Mouse (Mus musculus) cerebellum, adult 11 months (tissue): Measurements from ENCODE around the gene Gimap1.
A peak's percentile ranks its signal among the peaks of the same experiment; 100 is the strongest.

Source experiments
- DNase-seq: peaks from one replicate; pipeline ENCODE4 v3.0.0; 2022

Gimap1 gene

DNA sequence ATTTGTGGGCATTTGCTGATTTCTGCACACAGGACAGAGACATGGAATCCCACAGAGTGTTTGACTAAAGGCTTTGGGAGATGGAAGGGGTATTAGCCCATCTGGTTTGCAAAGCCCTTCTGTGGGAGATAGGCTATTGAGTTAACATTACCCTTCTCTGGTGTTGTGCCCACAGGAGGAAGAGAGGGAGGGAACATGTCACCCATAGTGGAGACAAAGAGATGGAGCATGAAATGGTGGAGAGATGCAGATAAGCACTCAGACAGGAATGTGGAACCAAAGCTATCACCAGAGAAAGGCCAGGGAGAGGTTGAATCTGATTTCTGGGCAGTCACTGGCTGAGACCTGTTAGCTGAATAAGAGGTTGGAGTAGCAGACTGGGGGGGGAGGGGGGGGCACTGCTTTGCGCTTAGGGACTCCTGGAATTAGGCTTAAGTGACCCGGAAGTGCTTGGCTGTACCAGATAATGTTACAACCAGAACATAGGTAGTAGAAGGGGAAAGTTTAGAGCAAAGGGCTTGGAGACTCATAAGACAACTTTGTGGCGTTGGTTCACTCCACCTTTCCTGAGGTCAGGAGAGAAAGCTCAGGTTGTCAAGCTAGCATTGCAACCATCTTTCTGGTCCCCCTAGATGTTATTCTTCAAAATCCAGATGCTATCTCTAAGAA is 1.8 kb downstream of the Gimap1 start:
- DNase-seq: no peak

DNA sequence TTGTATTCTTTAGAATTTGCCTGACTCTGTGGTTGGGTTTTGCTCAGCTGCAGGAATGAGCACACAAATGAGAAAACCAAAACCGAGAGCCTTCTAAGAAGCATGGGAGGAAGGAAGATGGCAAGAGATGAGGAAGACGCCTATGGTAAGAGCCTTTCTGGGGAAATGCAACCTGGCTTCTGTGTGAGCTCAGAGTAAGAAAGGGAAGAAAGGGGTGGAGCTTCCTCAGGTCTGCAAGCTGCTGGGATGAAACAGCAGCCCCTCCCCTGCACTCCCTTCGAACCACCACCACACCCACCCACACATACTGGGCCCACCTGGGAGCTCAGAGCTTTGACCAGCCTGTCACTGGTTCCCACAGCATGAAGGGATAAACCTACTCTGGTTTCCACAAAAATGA is 2.4 kb downstream of the Gimap1 start:
- no peak for DNase-seq

DNA sequence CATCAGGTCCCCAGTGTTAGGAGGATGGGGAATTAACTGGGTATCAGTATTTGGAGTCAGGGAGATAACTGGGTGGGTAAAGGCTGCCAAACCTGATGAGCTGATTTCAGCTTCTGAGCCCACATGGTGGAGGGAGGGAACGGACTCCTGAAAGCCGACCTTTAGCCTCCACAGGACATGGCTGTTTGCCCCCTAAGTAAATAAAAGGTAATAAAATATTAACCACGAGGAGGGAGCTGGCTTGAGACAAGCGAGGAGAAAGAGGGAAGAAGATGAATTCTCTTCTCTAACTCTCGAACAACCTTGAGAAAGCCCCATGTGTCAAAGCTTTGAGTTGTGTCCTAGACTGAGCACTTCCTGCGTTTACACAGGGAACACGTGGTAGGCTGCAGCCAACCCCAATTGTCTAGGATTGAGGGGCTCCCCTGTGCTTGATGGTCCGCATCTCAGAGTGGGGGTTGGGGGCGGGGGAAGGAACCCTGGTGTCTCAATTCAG is 2.9 kb downstream of the Gimap1 start:
- no peak for DNase-seq

DNA sequence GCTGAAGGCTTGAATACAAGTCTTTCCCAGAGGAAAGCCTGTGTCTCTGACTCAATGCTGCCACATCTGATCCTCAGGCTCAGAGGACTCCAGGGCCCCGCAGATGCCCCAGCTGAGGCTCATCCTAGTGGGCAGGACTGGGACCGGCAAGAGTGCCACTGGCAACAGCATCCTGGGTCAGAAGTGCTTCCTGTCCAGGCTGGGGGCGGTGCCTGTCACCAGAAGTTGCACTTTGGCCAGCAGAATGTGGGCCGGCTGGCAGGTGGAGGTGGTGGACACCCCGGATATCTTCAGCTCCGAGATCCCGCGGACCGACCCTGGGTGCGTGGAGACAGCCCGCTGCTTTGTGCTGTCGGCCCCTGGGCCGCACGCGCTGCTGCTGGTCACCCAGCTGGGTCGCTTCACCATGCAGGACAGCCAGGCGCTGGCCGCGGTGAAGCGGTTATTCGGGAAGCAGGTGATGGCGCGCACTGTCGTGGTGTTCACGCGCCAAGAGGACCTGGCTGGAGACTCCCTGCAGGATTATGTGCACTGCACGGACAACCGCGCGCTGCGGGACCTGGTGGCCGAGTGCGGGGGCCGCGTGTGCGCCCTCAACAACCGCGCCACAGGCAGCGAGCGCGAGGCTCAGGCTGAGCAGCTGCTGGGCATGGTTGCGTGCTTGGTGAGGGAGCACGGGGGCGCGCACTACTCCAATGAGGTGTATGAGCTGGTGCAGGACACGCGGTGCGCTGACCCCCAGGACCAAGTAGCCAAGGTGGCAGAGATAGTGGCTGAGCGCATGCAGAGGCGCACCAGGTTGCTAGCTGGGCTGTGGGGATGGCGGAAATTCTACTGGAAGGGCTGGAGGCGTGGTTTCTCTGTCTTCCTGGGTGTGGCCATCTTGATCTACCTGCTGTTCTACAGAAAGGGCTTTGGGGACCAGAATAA is 3.8 kb downstream of the Gimap1 start:
- DNase-seq: no peak

DNA sequence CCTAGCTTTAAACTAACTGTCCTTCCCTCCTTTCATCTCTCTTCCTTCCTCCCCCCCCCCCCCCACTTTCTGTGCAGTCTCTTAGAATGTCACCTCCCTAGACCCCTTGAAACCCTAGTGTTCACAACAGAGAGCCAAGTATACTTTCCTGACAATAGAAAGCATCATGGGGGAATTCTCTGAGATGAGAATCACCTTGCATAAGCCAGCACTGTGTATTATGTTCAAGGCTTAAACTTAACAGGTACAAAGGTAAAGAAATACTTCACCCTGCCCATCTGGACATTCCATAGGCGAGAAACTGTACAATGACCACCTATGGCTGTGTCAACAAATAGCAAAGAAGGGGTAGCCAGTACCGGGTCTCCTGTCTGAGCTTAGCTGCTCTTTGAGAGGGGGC is 6.6 kb downstream of the Gimap1 start:
- no peak for DNase-seq

DNA sequence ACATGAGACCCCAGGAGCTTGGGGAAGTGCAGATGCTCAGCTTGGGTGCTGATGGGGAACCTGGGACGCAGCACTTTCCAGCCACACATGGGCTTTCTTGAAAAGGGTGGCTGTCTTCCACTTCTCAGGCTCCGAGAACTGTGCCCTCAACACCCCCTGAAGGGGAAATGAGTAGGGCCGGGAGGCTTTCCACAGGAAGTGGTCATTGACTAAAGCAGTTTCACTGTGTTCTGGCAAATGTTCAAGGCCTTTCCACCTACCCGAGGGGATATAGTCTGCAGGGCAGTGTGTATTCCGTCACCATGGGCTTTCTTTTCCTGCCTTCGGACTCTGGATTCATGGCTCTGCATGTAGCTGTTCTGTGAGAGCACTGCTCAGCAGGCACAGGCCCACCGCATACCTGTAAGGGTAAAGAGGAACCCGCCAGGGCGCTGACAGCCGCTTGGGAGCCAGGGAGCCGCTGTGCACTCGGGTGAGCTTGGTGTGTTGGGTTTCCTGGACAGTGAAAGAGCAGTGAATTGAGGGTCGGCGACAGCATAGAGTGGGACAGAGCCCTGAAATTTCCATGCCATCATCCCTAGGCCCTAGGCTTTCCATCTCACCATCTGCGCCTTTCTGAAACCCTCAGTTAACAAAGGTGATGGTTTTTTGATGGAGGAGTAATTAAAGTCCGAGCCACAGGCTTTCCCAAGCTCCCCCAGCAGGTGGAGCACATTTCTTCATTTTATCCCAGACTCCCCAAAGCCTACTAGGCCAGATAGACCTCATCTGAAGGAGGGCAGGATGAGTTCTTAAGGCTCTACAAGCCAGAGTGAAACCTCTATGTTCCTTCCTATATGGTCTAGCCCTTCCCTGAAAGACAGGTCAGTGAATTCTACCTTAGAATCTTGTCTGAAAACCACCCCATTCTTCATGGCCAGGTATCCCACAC is 7.4 kb downstream of the Gimap1 start, which contains the start of gene Gimap5:
TSS of gene Gimap5 (plus strand) at position 239 of the 931 bp plus-strand sequence.
- DNase-seq: no peak

DNA sequence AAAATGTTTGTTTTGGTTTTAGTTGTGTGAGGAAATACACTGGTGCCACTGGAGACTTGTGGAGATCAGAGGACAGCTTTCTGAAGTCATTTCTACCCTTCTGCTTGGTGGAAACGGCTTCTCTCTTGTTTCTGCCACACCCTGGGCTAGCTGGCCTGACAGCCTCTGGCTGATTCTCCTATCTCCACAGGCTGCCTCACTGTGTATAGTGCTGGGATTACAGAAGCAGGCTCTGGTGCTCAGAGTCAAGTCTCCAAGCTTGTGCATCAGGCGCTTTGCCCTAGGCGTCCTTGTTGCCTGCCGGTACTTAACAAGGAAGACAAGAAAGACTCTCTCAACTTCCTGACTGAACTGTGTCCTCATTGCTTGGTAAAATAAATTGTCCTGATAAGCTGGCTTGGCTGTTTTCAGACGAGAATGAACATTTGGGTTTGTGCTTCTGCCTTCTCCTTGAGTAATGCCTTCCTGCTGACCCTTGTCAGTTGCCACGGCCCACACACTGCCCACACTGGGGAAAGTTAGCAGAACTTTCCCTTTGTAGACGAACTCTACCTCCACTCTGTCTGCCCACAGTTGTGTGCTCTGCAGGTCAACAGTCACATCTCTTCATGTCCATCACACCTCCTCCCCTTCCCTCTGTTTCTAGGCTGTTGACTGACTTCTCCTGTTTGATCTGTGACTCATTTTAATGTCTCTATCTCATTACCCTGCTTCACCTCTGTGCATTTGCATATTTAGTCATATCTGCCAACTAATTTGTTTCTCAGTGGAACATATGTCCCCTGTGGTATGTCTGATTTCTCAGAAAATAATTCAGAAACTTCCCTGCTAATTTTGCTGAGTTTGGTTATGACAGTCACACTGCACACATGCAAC is 8.5 kb downstream of the Gimap1 start:
- DNase-seq: no peak

DNA sequence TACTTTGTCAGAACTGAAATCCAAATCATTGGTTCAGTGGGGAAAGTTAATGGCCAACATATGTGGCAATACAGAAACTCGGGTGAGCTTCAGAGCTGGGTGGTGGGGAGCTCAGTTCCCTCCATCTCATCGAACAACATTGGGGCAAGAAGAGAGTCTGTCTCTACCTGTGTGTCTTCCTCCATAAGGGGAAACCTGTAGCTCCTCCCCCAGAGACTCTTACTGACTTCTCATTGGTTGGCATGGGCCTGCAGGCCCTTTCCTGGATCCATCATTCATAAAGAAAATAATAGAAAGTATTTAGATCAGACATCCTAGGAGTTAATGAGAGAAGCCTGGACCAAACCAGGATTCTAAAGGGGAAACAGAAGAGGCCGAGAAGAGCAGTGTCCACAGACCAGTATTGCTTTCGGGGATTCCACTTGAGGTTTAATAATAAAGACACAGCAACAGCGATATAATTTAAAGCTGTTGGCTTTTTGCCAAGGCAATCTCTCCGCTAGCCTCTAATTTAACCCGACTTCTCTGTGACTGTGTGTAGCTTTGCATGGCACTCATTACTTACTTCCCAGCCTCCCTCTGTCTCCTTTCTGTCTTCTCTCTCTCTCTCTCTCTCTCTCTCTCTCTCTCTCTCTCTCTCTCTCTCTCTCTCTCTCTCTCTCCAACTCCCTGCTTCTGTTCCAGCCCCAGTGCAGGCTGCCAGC is 24.9 kb downstream of the Gimap1 start:
- DNase-seq: no peak

DNA sequence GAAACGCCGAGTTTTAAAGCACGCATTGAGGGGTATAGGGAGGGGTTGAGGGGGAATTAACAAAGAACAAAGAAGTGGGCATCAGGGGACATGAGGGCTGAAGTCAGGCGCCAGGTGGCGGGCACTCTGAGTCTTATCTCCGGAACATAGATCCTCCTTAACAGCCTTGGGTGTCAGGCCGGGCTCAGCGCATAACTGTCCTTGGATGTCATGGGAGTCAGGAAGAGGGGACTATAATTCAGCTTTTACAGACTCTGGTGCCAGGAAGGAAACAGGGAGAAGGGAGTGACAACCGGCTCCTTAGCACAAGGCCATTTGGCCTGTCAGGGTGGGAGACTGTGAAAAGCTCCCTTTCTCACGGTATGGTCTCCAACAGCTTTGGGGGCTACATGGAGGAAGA is 25.6 kb downstream of the Gimap1 start:
- DNase-seq: no peak

DNA sequence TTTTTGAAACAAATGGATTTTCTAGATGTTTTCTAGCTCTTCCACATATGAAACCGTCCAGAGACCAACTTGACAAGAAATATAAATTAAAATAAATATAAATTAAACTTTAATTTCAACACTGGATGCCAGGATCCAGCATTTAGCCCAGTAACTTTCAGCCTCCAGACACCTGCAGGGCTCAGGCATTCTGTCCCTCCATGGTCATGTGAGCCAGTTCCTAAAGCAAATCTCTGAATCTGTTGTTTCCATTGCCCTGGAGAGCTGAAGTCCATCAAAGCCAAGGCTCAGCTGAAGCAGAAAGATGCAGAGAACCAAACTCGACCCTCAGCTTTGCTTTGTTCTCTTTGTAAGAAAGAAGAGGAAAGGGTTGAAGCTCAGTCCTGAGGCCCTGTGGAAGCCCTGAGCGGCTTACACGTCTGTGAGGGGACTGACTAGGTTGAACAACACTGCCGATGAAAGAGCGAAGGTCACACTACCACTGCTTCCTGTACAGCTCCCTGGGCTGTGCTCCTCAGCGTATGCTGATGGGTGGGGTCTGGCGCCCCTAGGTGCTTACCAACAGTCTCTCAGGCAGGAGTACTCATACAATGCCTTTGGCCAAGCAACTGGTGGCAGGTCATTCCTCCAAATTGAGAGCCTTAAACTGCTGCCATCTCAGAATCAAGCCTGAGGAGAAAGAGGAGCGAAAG is 29.5 kb downstream of the Gimap1 start:
- DNase-seq: no peak

DNA sequence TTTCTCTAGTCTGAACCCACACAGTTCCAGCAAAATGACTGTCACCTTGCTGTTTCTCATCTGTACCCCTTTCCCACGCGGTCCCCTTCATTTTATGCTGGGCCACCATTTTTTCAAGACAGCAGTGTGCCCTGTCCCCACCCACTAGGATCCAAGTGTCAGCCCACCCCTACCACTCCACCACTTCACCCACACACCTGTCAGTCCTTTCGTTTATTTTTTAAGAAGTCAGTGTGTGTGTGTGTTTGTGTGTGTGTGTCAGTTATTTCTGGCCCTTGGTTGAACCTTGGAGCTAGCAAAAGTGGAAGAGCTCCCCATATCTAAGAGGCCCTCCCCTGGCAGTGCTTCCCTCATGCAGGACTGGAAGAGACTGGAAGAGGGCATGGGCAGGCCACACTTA is 30.1 kb downstream of the Gimap1 start:
- DNase-seq: no peak

DNA sequence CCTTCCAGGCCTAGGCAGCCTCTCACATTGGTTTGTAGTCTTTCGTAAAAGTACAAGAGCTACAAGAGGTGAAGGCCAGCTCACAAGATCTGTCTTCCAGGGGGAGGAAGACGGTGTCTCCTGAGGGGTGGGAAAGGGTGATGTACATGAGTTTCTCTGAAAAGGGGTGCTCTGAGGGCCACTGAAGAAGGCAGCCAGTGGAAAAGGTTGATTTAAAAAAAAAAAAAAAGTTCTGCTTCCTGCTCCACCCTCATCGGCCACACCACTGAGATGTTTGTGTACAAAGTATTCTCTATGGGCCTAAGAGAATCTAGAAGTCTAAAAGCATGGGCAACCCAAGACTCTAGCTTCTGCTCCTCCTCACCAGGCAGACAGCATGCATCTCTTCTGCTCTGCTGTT is 31.8 kb downstream of the Gimap1 start, which contains the start of gene Gimap3:
TSS of gene Gimap3 (minus strand) at position 156 of the 400 bp plus-strand sequence.
- DNase-seq: no peak

DNA sequence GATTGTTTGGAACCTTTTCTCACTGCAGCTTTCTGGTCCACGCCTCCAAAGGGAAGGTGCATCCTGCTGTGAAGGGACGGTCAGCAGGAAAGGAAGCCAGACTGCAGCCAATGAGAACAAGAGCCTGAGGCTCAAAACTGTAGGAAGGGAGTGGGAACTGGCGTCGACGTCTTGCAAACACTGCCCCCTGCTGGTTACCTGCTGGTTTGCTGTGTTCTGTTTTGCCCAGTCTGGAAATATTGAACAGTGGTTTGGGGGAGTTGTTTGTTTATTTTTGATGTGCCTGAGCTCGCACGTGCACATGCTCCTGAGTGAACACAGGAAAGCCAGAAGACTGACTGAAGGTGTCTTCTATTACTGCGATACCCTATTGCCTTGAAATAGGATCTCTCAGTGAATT is 33.2 kb downstream of the Gimap1 start:
- DNase-seq: peak; percentile 49

DNA sequence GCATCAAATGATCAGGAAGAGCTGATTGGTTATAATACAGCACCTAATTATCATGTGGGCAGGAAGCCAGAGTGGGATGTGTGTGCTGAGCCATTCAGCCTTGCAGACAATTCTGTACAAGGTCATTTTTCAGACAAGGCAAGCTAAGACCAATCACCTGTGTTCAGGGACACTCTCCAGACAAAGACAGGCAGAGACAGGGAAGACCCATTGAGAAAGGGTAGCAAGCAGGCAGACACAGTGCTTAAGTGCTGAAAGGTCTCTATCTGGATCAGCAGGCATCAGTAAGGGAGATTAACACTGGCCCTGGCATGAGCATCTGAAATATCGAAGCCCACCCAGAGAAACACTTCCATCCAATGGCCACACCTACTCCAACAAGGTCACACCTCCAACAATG is 45.6 kb downstream of the Gimap1 start:
- no peak for DNase-seq

DNA sequence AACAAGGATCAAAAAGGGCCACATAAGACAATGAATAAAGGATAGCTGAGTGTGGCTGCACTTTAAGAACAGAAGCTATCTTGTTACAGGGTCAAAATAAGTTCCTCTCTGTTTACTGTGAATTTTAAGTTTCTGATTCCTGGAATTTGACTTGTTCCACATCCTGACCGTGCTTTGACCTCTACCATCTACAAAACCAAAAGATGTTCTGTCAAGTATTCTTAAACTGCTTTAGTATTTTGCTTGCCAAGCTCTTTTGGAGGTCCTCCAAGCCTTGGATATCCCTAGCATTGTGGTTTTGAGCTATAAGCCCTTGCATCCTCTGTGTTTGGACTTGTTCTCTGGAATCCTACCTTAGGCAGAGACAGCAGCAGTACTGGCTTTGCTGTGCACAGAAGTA is 46.3 kb downstream of the Gimap1 start:
- no peak for DNase-seq

DNA sequence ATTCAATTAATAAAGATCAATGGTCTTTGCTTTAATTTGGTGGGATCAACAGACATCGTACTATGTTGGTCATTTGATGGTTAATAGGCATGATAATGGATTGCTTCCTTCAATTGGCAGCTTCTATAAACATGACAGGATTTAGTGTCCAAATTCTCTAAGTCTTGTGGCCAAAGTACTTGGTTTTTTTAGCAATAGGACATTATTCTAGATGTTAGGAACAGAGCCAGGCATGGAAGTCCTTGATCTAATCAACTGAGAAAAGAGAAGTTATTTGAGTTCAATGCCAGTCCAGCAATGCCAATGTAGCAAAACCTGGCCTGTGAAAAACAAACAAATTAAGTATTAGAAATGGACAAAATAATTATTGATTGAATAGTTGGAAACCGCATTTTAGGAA is 46.7 kb downstream of the Gimap1 start:
- DNase-seq: no peak

DNA sequence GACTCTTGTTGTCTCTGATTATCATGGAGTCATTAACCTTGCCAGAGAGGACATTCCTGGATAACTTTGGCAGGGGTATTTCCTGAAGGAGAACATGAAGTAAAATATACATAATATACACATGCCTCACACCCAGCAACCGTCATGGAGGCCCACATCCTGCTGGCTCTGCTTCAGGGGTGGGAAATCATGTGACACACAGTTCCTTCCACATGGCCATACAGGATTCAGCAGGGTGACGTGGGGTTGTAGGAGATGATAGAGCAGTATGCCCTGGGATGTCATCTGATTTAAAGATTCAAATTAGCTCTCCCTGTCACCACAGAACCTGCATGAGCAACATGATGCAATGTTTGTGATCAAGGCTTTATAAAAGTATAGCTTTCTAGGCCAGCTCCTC is 49.0 kb downstream of the Gimap1 start:
- DNase-seq: no peak
